Mouse (Mus musculus) R1 (cell line): ENCODE measurements around the gene 4931422A03Rik.
"Not testable (repeated sequence)": the region's sequence is repeated elsewhere in the genome, so short reads cannot be mapped to it uniquely, and the experiment has no call there.

Experiments used
- DNase-seq: peaks from one replicate; pipeline ENCODE4 v3.0.0-alpha.2; 2018; ENCODE audit warnings: low read depth, low spot score

Gene 4931422A03Rik

GRCm38 (mm10) chr2:104027458-104028138 is 563 bp downstream of the 4931422A03Rik start, which contains the start of gene Fbxo3:
TSS of gene Fbxo3 (plus strand) at chr2:104027721.
- peak; percentile 83 for DNase-seq

- DNase-seq, result no peak
These were observed 3.5 kb downstream of the 4931422A03Rik start for GRCm38 (mm10) chr2:104024656-104025055.

GRCm38 (mm10) chr2:104023096-104023495 is 5.1 kb downstream of the 4931422A03Rik start:
- DNase-seq, result no peak

GRCm38 (mm10) chr2:104008853-104009252 is 19.3 kb downstream of the 4931422A03Rik start:
- DNase-seq, result not testable (repeated sequence)

- no peak for DNase-seq
These were observed 20.2 kb downstream of the 4931422A03Rik start for GRCm38 (mm10) chr2:104007793-104008519.

- peak; percentile 83 for DNase-seq
These were observed 25.3 kb downstream of the 4931422A03Rik start for GRCm38 (mm10) chr2:104002711-104003413.

- DNase-seq, result no peak
These were observed 26.3 kb downstream of the 4931422A03Rik start for GRCm38 (mm10) chr2:104001861-104002260.

- peak; percentile 75 for DNase-seq
These were observed 27.1 kb downstream of the 4931422A03Rik start for GRCm38 (mm10) chr2:104001076-104001475.

GRCm38 (mm10) chr2:103992618-103993332 is 35.4 kb downstream of the 4931422A03Rik start:
- DNase-seq, result peak; percentile 94

- DNase-seq, result no peak
These were observed 36.0 kb downstream of the 4931422A03Rik start for GRCm38 (mm10) chr2:103992162-103992561.

- DNase-seq, result peak; percentile 61
These were observed 36.9 kb downstream of the 4931422A03Rik start for GRCm38 (mm10) chr2:103991303-103991702.

GRCm38 (mm10) chr2:103989724-103990123 is 38.4 kb downstream of the 4931422A03Rik start:
- DNase-seq, result no peak

- DNase-seq, result not testable (repeated sequence)
These were observed 40.6 kb downstream of the 4931422A03Rik start for GRCm38 (mm10) chr2:103987595-103987994.

- DNase-seq, result no peak
These were observed 45.0 kb downstream of the 4931422A03Rik start for GRCm38 (mm10) chr2:103983146-103983545.

- peak; percentile 74 for DNase-seq
These were observed 45.9 kb downstream of the 4931422A03Rik start for GRCm38 (mm10) chr2:103982250-103982649.

- DNase-seq, result no peak
These were observed 50.4 kb downstream of the 4931422A03Rik start for GRCm38 (mm10) chr2:103977716-103978115.

GRCm38 (mm10) chr2:103977216-103977615 is 50.9 kb downstream of the 4931422A03Rik start:
- no peak for DNase-seq

GRCm38 (mm10) chr2:103975904-103976303 is 52.3 kb downstream of the 4931422A03Rik start:
- DNase-seq, result no peak

GRCm38 (mm10) chr2:103971838-103972237 is 56.3 kb downstream of the 4931422A03Rik start:
- DNase-seq, result no peak

- DNase-seq, result no peak
These were observed 57.1 kb downstream of the 4931422A03Rik start for GRCm38 (mm10) chr2:103970791-103971649.
